Mouse (Mus musculus): ENCODE measurements around the gene Anpep.
A peak's percentile ranks its signal among the peaks of the same experiment; 100 is the strongest.
"Not testable (repeated sequence)": the region's sequence is repeated elsewhere in the genome, so short reads cannot be mapped to it uniquely, and the experiment has no call there.

Anpep gene

DNA sequence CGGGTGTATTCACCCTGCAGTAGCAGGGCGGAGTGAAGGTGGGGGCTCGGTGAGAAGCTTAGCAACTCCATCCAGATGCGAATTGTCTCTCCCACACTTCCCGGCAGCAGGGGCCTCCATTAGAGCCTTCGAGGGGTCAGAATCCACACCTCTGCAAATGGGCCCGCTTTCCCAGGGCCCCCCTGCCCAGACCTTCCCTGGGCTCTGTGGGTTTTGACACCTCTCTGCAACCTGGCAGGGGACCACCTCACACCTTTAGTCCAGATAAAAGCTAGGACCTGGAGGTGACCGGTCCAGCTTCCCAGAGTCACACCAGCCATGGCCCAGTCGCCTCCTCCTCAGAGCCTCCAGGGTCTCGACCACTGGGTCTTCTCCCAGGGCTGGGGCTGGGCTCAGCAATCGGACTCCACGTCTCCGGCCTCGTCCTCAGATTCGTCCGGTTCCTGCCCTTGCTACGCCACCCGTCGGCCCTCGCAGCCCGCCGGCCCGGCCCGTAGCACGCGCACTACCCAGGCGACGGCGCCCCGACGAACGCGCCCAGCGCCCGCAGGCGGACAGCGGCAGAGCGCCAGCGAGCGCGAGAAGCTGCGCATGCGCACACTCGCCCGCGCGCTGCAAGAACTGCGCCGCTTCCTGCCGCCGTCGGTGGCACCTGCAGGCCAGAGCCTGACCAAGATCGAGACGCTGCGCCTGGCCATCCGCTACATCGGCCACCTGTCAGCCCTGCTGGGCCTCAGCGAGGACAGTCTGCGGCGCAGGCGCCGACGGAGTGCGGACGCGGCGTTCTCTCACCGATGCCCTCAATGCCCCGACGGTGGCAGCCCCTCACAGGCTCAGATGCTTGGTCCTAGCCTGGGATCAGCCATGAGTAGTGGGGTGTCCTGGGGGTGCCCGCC, 50.0 kb downstream of the Anpep start, which contains the start of gene Mesp2:
Gene Mesp2, plus strand, starts transcription at position 117 of the 896 bp plus-strand sequence.
- peak; percentile 37 for DNase-seq (ENCODE audit: low read depth, low spot score)

DNA sequence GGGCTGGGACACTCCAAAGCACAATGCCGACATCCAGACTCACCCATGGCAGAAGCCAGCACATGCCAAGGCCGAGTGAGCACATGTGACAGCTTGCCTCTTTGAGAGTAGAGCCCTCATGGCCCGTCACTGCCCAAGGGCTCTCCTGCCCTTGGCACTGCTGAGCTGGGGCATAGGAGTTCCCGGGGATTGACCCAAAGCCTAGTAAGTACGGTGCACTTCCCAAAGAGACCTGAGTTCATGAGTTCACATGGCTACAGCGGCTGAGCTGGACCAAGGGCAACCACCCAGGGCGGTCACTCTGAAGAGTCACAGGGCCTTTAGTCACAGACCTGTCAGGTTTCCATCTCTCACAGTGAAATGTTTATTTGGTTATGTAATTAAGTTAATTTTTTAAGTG, 52.3 kb downstream of the Anpep start:
- no peak for DNase-seq (ENCODE audit: low read depth, low spot score)

GRCm38 (mm10) chr7:79803887-79804286, 57.0 kb downstream of the Anpep start:
- no peak for DNase-seq (ENCODE audit: low read depth, low spot score)

DNA sequence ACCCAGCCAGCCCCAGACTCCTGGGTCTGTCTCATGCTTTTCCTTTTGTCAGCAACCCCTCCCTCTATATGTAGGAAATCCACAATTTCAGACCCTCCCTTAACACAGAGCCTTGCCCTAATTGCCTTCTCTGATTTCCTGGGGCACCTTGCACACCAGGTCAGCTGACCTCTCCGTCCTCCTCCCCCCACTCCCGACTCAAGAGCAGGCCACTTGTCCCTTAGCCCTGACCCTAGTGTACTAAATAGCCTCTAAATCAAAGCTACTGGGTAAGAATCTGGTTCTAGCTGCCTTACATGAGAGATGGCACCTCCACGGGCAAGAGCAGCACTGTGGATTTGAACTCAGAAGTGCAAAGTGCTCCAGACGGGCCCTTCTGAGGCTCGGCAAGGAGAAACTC, 58.8 kb downstream of the Anpep start:
- DNase-seq (ENCODE audit: low read depth, low spot score): no peak

DNA sequence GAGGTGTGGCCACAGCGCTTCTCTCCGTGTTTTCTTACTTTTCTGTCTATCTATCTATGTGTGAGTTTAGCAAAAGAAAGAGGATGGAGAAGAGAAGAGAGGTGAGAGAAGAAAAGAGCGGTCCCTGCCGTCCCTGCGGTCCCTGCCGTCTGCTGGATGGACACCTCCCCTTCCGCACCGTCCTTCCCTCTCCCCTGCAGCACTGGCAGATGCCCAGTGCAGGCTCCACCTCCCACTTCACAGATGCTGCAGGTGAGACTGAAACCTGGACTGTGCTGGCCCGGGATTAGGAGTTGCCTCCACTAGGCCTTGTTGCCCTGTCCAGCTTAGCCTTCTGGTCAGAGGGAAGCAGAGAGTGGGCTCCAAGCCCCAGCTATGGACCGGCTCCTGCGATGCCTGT, 59.5 kb downstream of the Anpep start:
- no peak for DNase-seq (ENCODE audit: low read depth, low spot score)

DNA sequence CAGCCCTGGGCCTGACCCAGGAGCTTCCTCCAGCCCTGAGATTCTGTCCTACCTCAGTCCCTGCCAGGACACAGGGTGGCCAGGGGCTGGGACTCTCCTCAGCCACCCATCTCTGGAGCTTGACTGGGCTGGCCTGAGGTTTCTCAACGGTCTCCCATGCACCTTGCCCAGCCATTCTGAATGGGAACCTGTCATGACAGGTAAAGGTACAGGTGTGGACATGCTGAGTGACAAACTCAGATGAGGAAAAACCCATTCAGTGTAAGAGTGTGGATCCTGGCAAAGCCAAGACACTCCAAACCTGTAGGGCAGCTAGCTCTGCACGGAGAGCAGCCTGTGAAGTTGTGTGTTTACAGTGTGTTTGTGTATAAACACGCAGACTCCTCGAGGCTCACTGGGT, 60.5 kb downstream of the Anpep start:
- DNase-seq (ENCODE audit: low read depth, low spot score): no peak

DNA sequence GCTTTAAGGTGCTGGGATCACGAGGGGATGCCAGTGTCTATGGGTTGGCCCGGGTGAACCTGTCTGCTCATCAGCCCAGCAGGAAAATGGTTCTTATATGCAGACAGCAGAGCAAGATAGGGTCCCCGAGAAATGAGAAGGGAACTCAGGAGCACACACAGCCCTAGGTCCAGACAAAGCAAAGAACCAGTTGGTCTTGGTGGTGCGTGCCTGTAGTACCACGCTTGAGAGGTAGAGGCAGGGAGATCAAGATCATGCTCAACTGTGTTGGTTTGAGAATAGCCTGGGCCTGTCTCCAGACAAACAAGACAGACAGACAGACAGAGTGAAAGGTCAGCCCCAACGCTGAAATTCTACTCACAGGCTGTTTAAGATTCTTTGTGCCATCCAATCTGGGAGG, 61.4 kb downstream of the Anpep start:
- DNase-seq (ENCODE audit: low read depth, low spot score): no peak

DNA sequence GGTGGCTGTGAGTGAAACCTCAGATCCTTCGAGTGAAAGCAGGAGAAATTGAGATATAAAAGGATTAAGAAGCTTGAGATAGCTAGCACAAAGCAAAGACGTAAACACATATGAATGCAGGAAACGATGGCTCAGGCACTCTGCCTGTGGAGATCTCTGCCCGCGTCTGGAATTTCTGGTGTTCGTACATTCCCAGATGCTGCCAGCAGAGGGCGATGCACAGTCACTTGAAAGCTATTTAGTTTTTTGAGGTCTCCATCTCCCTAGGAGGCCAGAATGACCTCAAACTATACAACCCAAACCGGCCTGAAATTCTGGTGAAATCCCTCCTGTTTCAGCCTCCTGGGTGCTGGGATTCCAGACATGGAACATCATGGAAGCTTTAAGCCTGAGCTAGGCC, 61.8 kb downstream of the Anpep start:
- DNase-seq (ENCODE audit: low read depth, low spot score): peak; percentile 40

DNA sequence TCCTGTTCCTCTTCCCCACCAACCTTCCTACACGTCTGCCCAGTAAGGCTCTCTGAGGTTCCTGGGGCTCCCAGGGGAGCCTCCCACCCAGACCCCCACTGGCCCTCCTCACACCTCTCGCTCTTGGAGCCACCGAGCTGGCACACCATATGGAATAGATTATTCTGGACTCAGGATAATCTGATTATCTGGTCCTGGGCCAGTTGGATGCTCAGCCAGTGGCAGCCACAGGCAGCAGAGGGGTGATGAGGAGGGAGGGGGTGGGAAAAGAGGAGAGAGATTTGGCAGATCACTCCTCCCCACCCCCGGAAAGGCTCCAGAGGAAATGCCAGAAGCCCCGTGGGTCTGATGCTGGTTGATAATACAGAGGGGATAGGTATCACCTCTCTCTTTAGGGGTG, 62.3 kb downstream of the Anpep start:
- no peak for DNase-seq (ENCODE audit: low read depth, low spot score)

- no peak for DNase-seq (ENCODE audit: low read depth, low spot score)
These were observed 67.2 kb downstream of the Anpep start, which contains the start of gene Mesp1 for GRCm38 (mm10) chr7:79793688-79794087. TSS of gene Mesp1 (minus strand) at chr7:79793788.

DNA sequence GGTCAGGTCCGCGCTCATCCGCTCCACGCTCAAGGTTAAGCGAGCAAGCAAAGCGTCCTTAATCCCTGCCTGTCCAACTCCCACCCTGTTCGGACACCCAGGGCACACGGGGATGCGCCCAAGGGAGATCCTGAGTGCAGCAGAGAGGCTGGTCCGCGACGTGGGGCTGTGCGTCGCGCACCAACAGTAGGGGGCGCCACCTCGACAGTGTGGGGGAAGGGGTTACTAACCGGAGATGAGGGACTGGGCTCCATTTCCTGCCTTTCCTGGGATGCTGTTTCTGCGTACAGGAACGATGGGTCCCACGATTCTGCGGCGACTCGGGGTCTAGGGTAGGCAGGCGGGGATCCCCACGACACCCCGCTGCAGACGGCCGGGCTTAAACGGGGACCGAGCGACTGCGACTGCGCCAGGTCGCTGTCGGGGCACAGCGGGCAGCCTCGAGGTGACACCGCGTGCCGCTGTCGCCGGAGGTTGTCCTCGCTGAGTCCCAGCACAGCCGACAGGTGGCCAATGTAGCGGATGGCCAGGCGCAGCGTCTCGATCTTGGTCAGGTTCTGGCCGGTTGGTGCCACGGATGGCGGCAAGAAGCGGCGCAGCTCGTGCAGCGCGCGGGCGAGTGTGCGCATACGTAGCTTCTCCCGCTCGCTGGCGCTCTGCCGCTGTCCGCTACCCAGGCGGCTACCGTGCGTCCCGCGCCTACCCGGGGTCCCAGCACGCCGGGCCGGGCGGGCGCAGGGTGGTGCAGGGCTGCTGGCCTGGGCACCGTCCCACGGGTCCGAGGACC, 68.0 kb downstream of the Anpep start:
- DNase-seq (ENCODE audit: low read depth, low spot score): no peak

DNA sequence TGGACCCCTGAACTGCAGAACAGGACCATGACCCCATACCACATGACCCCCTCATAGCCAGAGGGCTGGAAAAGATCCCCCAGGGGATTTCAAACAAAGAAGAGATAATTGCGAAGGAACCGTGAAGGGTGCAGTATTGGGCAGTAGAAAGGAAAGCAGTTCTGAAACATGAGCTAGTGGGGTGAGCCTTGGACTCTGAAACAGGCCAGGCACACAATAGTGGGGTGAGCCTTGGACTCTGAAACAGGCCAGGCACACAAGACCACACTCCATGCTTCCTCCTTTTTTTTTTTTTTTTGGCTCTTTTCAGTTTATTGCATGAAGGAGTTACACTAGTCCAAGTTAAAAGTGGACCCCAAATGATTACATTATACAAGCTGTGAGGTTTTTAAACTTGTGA, 71.0 kb downstream of the Anpep start:
- not testable (repeated sequence) for DNase-seq (ENCODE audit: low read depth, low spot score)

DNA sequence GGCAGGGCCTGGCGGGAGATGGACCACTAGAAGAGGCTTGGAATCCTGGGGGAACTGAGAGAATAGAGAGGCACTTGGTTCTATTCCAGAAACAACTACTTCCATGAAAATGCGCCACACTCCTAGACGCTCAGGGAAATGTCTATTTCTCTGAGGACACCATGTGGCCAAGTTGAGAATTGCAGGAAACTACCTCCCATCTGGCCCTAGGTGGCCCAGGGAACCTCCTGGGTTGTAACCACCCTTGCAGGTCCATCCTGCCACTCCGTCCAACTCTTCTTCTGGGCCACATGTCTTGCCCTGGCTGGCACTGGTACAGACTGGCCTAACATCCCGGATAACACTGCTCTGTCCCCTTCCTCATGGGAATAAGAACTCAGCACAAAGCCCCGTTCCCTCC, 74.6 kb downstream of the Anpep start:
- DNase-seq (ENCODE audit: low read depth, low spot score): peak; percentile 37

- DNase-seq (ENCODE audit: low read depth, low spot score): no peak
These were observed 78.4 kb downstream of the Anpep start for GRCm38 (mm10) chr7:79782516-79782855.

GRCm38 (mm10) chr7:79781826-79782515, 78.9 kb downstream of the Anpep start:
- DNase-seq (ENCODE audit: low read depth, low spot score): no peak

GRCm38 (mm10) chr7:79780647-79781626, 79.9 kb downstream of the Anpep start:
- DNase-seq (ENCODE audit: low read depth, low spot score): peak; percentile 66
